Mouse (Mus musculus) stomach, embryonic 16.5 days (tissue): ENCODE measurements around the gene Nt5e. TPM values are rescaled to one million over a fixed set of nuclear protein-coding genes. Genes with fewer than 3 reads are reported as not detected.

ENCODE experiments used
- ATAC-seq: fragments of 200-750 bp; cut with Nextera tagmentation; 2 replicates; pipeline ENCODE4 v1.8.0; 2017; ENCODE audit warnings: moderate number of reproducible peaks, moderate TSS enrichment; ENCODE audit not compliant: insufficient read depth, low FRiP score
- H3K27ac ChIP-seq: fragments of 300-500 bp; sonication (generic); 2 replicates; pipeline ENCODE4 v1.5.1; 2014; ENCODE audit warnings: low read length
- H3K27me3 ChIP-seq: fragments of 300-500 bp; sonication (generic); 2 replicates; pipeline ENCODE4 v1.6.1; 2014; ENCODE audit warnings: low read length, control low read depth, mixed read lengths; ENCODE audit not compliant: control insufficient read depth, insufficient read depth
- H3K36me3 ChIP-seq: fragments of 300-500 bp; sonication (generic); 2 replicates; pipeline ENCODE4 v1.6.1; 2014; ENCODE audit warnings: low read length; ENCODE audit not compliant: control insufficient read depth, insufficient read depth
- H3K4me1 ChIP-seq: fragments of 300-500 bp; sonication (generic); 2 replicates; pipeline ENCODE4 v1.6.1; 2014; ENCODE audit warnings: low read length, control low read depth, mixed read lengths; ENCODE audit not compliant: control insufficient read depth, insufficient read depth
- H3K4me2 ChIP-seq: fragments of 300-500 bp; sonication (generic); 2 replicates; pipeline ENCODE4 v1.6.1; 2014; ENCODE audit warnings: low read depth, low read length, mixed read lengths
- H3K4me3 ChIP-seq: fragments of 300-500 bp; sonication (generic); replicated peaks from 2 replicates; pipeline ENCODE4 v1.5.1; 2014; ENCODE audit warnings: mild to moderate bottlenecking, low read length
- H3K9ac ChIP-seq: fragments of 300-500 bp; sonication (generic); 2 replicates; pipeline ENCODE4 v1.6.1; 2014; ENCODE audit warnings: low read length
- H3K9me3 ChIP-seq: fragments of 300-500 bp; sonication (generic); replicated peaks from 2 replicates; pipeline ENCODE4 v1.6.1; 2016; ENCODE audit warnings: low read length, control low read depth; ENCODE audit not compliant: control insufficient read depth
- WGBS: fragments of 180-500 bp; shearing (Covaris S2); extraction: QIAGEN DNeasy Blood & Tissue Kit; methylation state at CpG from one replicate; pipeline ENCODE4 v1.1.7; 2014; 5-methylcytosine and 5-hydroxymethylcytosine counted together
- polyA plus RNA-seq: library from polyadenylated mRNA; unstranded; fragments of >200 nt; fragmentation: Nextera tagmentation; extraction: Ambion mirVana; gene quantifications from 2 replicates; pipeline ENCODE4 v1.2.1, GENCODE M21; 2015

The Nt5e gene
- polyA plus RNA-seq, 1 experiment from 2014 or later: 6.5 TPM

GRCm38 (mm10) chr9:88297871-88298658, 28.9 kb upstream of the Nt5e start:
- no peaks in the 10 kb centered on the region for H3K4me1 ChIP-seq
- H3K4me3 ChIP-seq: no peak overlapping the region
- H3K27ac ChIP-seq: no peak overlapping the region
- no peaks in the 10 kb centered on the region for H3K27me3 ChIP-seq
- WGBS: 79% methylated on average over 8 of the region's 8 CpGs
- no peaks in the 10 kb centered on the region for H3K9me3 ChIP-seq
- H3K9ac ChIP-seq: no peak overlapping the region
- no peak overlapping the region for H3K4me2 ChIP-seq
- H3K36me3 ChIP-seq: no peaks in the 10 kb centered on the region
- no peak for ATAC-seq

DNA sequence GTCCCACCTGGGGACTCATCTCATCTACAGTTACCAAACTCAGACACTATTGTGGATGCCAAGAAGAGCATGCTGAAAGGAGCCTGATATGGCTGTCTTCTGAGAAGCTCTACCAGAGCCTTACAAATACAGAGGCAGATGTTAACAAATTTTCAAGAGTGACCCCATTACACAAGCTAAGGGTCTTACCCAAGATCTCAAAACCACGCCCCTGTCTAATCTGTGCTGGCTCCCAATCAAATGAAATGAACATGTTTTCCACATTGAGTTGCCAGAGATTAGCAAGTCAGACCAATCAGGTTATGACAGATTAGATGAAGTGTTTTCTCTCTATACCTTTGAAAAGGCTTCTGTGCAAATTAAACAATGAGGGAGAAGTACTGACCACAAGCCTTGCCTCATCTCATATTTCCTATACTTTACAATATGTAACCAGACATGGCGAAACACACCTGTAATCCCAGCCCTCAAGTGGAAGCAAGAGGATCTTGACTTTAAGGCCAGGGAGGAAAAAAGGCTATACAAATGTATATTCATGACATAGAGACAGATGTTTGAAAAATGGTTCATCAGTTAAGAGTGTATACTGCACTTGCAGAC, 19.9 kb upstream of the Nt5e start:
- Histone ChIP-seq H3K4me2 (no peak overlapping the region), H3K9me3 (no peaks in the 10 kb centered on the region), H3K4me1 (no peaks in the 10 kb centered on the region), H3K36me3 (no peaks in the 10 kb centered on the region), H3K27me3 (no peaks in the 10 kb centered on the region), H3K9ac (no peak overlapping the region), H3K4me3 (no peak overlapping the region), H3K27ac (no peak overlapping the region)
- ATAC-seq: no peak
- 90% methylated on average over 2 of the region's 2 CpGs for WGBS

GRCm38 (mm10) chr9:88309127-88309526, 17.9 kb upstream of the Nt5e start:
- H3K4me1 ChIP-seq: no peaks in the 10 kb centered on the region
- H3K36me3 ChIP-seq: no peaks in the 10 kb centered on the region
- no peak overlapping the region for H3K27ac ChIP-seq
- no peaks in the 10 kb centered on the region for H3K9me3 ChIP-seq
- no peak overlapping the region for H3K4me3 ChIP-seq
- 50% methylated on average over 1 of the region's 1 CpGs for WGBS
- no peak for ATAC-seq
- no peaks in the 10 kb centered on the region for H3K27me3 ChIP-seq
- no peak overlapping the region for H3K9ac ChIP-seq
- H3K4me2 ChIP-seq: no peak overlapping the region

DNA sequence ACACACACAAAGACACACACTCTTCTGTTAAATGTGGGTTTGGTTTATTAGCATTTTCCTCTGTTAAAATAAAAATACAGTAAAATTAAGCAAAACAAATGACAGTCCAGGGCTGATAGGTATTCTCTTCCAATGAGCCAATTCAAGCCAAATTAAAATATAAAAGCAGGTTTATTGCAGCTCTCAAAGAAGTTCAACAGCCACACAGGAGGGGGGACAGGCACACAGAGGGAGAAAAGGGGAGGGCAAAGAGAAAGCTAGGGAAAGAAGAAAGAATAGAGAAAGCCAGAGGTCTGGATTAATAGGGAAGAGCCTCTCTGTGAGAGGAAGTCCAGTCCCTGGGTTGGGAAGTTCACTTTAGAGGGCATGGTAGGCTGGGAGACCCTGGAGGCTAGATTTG, 7.8 kb upstream of the Nt5e start:
- no peaks in the 10 kb centered on the region for H3K9me3 ChIP-seq
- no peaks in the 10 kb centered on the region for H3K4me1 ChIP-seq
- H3K27me3 ChIP-seq: no peaks in the 10 kb centered on the region
- H3K4me3 ChIP-seq: no peak overlapping the region
- ATAC-seq: no peak
- no peak overlapping the region for H3K9ac ChIP-seq
- no peak overlapping the region for H3K4me2 ChIP-seq
- H3K27ac ChIP-seq: no peak overlapping the region
- no peaks in the 10 kb centered on the region for H3K36me3 ChIP-seq

- ATAC-seq: no peak
- Histone ChIP-seq H3K4me2 (no peak overlapping the region), H3K4me1 (peaks cover 5% of the 10 kb centered on the region; the same call in 1 of the 2 replicates), H3K27me3 (no peaks in the 10 kb centered on the region), H3K4me3 (no peak overlapping the region), H3K27ac (no peak overlapping the region), H3K9ac (no peak overlapping the region), H3K36me3 (no peaks in the 10 kb centered on the region), H3K9me3 (no peaks in the 10 kb centered on the region)
- 75% methylated on average over 3 of the region's 3 CpGs for WGBS
Measured at GRCm38 (mm10) chr9:88324616-88325015, 2.4 kb upstream of the Nt5e start.

GRCm38 (mm10) chr9:88328666-88329065, 1.7 kb downstream of the Nt5e start:
- no peak for ATAC-seq
- Histone ChIP-seq H3K9me3 (no peaks in the 10 kb centered on the region), H3K4me2 (peak overlapping the region; percentile 8), H3K36me3 (no peaks in the 10 kb centered on the region), H3K9ac (no peak overlapping the region), H3K4me1 (peaks cover 5% of the 10 kb centered on the region), H3K4me3 (no peak overlapping the region), H3K27me3 (no peaks in the 10 kb centered on the region), H3K27ac (no peak overlapping the region)
- 46% methylated on average over 5 of the region's 5 CpGs for WGBS

DNA sequence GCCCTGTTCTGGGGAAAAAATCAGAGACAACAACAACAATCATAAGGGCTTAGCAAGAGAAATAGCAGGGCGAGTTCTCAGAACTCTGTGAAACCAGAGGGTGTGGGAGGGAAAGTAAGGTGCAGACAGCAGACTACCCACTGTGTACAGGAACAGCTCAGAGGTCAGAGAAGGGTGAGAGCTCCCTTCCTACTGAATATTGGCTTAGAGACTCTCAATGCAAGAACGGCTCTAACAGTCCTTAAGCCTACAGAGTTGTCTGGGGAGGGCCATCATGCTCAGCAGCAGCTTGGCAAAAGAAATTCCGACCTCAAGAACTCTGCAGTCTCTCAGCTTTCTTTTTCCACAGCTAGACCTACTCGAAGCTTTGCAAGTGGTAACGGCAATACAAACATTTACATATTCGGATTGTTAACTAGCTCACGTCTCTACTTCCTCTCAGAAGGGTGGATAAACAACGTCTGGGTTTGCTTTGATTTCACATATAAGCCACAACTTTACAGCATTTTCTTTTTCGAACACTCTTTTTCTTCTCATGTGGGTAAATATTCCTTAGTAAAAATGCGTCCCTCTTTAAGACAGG, 2.3 kb downstream of the Nt5e start:
- no peaks in the 10 kb centered on the region for H3K36me3 ChIP-seq
- H3K4me1 ChIP-seq: peaks cover 5% of the 10 kb centered on the region
- H3K27me3 ChIP-seq: no peaks in the 10 kb centered on the region
- ATAC-seq: no peak
- peak overlapping the region; percentile 8 for H3K4me2 ChIP-seq
- 24% methylated on average over 10 of the region's 10 CpGs for WGBS
- no peak overlapping the region for H3K9ac ChIP-seq
- no peaks in the 10 kb centered on the region for H3K9me3 ChIP-seq
- no peak overlapping the region for H3K4me3 ChIP-seq
- 0 out of 2 replicates have a peak overlapping the region, but pooled peaks have one; percentile 2 for H3K27ac ChIP-seq

- Histone ChIP-seq H3K4me2 (no peak overlapping the region), H3K4me1 (peaks cover 5% of the 10 kb centered on the region), H3K27me3 (no peaks in the 10 kb centered on the region), H3K9me3 (no peaks in the 10 kb centered on the region), H3K36me3 (no peaks in the 10 kb centered on the region), H3K9ac (no peak overlapping the region), H3K27ac (no peak overlapping the region), H3K4me3 (no peak overlapping the region)
- WGBS: 63% methylated on average over 3 of the region's 3 CpGs
- no peak for ATAC-seq
Measured at GRCm38 (mm10) chr9:88330316-88330715, 3.3 kb downstream of the Nt5e start.

DNA sequence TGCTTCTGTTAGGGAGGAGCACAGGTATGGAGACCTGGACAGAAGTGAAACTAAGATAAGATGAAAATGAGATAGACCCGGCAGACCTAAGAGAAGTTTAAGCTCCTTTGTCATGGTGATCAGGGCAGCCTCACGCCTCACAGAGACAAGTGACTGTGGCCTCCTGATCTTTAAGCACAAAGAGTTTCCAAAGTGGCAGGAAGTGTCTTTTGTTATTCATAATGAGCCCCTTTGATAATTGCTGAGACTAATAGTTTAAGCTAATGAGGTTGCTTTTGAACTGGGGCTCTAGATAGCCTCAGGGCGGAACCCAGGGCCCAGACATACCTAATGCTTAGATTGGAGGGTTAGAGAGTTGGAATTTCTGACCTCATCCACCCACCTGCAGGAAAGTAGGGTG, 5.5 kb downstream of the Nt5e start:
- no peak overlapping the region for H3K4me3 ChIP-seq
- H3K36me3 ChIP-seq: no peaks in the 10 kb centered on the region
- H3K27me3 ChIP-seq: no peaks in the 10 kb centered on the region
- no peak overlapping the region for H3K27ac ChIP-seq
- 57% methylated on average over 3 of the region's 3 CpGs for WGBS
- no peak overlapping the region for H3K9ac ChIP-seq
- H3K9me3 ChIP-seq: no peaks in the 10 kb centered on the region
- ATAC-seq: no peak
- peaks cover 5% of the 10 kb centered on the region for H3K4me1 ChIP-seq
- H3K4me2 ChIP-seq: no peak overlapping the region
